Mouse (Mus musculus) kidney, adult 18-20 months (tissue): Measurements from ENCODE around the gene Unc13d.

ENCODE experiments used
- DNase-seq: peaks from one replicate; pipeline ENCODE4 v3.0.0; 2021

The Unc13d gene

DNA sequence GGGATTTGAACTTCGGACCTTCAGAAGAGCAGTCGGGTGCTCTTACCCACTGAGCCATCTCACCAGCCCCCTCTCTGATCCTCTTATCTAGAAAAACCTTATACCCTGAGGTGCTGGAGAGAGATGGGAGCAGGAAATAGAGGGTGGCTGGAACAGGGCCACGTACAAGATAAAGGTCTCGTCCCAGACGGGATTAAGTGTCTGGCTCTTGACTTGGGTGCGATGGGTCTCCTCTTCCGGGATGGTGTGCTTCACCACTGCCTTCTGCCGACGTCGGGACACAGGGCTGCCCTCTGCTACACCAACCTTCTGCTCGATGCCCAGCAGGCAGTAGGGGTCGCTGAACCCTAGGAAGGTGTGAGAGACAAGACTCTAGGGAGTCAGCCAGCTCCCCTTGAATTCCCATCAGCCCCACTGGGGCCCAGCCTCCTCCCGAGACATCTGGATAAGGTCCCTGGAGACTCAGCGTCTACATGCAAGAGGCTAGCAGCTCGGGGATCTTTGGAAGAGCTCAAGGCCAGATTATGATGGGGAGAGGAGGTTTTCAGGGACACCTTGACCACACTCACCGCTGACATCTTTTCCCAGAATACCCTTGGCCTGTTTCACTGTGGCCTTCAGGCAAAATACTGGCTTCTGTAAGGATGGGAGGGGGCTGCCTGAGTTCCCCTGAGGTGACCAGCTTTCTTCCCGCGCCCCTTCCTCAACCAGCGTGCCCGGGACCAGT, 2.1 kb downstream of the Unc13d start:
- no peak for DNase-seq

DNA sequence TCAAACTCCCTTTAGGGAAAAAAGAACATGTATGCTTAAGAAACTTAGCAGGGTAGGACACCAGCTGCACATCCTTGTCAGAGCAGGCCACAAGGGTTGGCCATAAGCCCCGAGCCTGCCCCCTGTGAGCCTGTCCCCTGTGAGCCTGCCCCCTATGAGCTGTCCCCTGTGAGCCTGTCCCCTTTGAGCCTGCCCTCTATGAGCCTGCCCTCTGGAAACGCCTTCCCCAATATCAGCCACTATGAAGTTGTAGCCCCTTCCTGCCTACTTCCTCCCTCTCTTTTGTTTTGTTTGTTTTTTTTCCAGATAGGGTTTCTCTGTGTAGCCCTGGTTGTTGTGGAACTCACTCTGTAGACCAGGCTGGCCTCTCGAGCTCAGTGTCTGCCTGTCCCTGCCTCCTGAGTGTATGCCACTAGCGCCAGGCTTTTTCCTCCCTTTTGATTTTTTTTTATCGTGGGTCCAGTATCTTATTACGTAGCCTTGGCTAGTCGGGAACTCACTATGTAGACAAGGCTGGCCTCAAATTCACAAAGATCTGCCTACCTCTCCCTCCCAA, 3.2 kb downstream of the Unc13d start:
- no peak for DNase-seq

DNA sequence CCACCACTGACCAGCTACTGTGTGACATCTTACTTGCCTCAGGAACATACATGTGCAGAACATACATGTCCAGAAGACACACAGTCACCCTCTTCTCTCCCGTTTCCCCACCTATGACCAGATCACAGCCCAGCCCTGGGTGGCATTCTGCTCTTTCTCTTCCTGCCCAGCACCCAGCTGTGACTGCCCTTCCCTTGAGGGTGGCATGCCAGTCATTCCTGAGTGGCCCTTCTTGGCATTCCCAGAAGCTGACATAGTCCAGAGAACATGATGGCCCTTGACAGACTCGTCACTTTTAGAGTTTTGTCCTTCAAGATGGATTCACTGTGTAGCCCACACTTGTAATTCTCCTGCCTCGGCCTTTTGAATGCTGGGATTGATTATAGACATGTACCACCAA, 5.2 kb downstream of the Unc13d start:
- DNase-seq = no peak

DNA sequence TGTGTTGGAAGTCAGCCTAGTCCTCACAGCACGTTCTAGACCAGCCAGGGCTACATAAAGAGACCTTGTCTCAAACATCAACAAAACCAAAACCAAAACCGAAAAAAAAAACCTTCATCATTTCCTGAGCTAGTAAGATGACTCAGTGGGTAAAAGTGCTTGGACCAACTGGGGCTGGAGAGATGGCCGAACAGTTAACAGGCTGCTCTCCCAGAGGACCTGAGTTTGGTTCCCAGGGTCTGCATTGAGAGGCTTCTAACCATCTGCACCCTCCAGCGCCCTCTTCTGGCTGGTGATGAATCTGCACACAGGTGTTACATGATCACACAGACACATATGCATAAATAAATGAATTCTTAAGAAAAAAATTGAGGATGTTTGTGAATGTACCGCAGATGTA, 6.3 kb downstream of the Unc13d start:
- no peak for DNase-seq

DNA sequence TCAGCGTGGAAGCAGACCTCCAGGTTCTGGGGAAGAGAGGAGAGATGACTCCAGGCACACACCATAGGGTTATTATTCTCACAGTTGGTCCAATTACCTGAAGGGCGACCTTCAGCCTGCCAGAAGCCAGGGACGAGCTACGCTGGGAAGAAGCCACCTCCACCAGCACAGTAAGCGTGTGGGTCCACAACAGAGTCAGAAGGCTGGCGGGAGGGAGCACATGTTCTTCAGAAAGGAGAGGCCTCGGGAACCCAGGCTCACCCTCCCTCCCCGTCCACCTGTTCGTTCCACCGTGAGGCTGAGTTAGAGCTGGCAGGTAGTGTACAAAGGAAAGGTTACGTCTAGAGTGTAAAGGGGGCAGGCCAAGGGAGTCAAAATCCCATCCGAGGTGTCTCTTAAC, 12.4 kb downstream of the Unc13d start:
- DNase-seq = no peak

DNA sequence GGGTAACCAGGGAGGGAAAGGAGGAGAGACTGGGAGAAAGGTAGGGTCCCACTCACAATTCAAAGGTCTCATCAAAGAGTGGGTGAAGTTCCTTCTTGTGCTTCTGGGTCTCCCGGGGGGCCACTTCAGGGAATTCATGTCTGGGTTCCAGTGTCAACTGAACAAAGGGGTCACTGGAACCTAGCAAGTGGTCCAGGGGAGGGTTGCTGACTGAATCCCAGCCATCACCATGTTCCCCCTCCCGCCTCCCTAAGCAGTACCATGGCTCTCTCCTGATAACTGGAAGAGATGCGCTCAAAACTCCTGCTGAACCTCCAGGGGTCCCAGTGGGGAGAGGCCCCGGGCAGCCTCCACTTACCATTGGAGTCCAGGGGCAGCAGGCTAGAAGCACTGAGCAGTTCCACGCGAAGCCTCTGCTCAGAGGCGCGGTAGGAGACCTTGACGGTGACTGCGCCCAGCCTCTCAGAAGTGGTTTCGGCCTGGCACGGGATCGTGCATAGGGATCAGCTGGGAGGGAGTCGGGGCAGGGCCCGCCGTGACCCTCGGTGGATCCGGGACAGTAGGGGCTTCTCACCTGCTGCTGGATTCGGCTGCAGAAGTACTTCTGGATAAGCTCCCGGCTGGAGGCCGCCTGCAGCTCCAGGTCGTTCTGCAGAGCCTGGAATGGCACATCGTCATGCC, 13.4 kb downstream of the Unc13d start:
- DNase-seq = no peak

DNA sequence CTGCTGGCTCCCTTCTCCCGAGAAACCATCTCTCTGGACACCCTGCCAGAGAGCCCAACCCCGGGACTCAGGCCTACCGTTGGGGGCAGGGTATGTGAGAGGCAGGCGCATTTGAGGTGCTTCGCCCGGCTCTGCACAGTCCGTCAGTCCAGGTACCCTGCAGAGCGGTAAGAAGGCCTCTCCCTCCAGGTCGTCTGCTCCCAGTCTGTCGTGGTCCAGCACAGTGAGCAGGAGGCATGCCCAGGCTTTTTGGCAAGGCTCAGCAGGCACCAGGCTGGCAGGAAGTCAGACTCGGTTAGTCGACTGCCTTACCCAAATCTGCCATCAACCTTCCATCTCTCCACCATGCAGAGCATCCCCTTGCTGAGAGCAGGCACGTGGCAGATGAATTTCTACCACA, 14.2 kb downstream of the Unc13d start:
- no peak for DNase-seq

DNA sequence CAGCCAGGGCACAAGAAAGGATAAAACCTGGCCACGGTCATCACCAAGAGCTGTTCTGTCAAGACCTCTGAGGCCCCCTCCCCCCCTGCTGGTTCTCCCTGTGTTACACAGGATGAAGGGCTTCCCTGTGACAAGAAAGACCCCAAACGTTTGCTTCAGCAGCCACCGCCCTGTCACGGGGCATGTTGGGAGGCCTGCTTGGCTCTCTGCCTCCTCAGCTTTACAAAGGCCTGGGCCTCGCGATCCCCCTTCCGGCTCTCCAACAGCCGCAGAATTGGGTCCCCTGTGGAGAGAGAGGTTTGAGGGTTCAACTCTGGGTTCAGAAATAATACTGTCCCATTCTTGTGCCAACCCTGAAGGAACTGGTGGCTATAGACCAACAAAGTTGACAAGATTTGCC, 15.2 kb downstream of the Unc13d start:
- no peak for DNase-seq

- no peak for DNase-seq
Measured at GRCm38 (mm10) chr11:116061641-116062415, 15.9 kb downstream of the Unc13d start.

- no peak for DNase-seq
Measured at GRCm38 (mm10) chr11:116060596-116060995, 17.2 kb downstream of the Unc13d start.

DNA sequence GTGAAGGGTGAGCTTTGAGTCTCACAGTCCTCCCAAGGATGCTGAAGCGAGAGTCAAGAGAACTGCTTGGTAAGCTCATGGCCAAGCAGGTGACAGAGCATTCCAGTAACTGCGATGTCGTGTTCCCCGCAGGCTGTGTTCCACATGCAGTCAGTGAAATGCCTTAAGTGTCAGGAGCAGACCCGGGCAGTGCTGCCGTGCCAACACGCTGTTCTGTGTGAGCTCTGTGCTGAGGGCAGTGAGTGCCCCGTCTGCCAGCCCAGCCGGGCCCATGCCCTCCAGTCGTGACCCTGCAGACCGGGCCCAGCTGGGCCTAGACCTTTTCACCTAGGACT, 18.1 kb downstream of the Unc13d start:
- DNase-seq = no peak

GRCm38 (mm10) chr11:116058868-116059690, 18.7 kb downstream of the Unc13d start:
- DNase-seq = no peak

- no peak for DNase-seq
Measured at GRCm38 (mm10) chr11:116058022-116058614, 19.6 kb downstream of the Unc13d start.

- no peak for DNase-seq
Measured at GRCm38 (mm10) chr11:116057237-116057881, 20.4 kb downstream of the Unc13d start.

- no peak for DNase-seq
Measured at GRCm38 (mm10) chr11:116055873-116056272, 21.9 kb downstream of the Unc13d start.

DNA sequence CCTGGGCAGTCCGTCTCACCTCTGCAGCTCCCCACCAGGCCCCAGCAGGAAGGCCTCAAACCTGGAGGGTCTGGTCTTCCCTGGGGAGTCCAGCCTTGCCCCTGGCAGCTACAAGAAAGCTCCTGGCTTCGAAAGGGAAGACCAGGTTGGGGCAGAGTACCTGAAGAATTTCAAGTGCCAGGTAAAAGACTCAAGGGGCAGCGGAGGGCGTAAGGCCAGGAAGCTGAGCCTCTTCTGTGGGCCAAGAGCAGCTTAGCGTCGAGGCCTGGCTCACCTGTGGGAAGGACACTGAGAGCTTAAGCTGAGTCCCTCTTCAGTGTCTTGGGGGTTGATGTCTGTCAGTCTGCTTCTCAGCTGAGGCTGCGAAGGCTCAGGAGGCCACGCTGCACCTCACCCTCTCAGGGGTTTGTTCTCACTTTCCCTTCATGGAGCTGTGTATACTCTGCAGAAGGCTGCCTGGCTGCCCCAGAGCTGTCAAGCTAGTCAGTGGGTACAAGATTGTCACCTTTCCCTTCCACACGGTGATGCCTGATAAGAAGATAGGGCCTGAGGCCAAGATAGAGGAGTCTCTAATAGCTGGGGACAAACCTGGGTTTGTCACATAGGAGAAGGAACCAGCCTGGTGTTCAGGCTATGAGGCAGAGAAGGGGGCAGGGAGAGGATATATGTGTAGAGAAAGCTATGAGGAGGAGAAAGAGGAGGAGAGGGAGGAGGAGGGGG, 24.1 kb downstream of the Unc13d start:
- no peak for DNase-seq

- DNase-seq = no peak
Measured at GRCm38 (mm10) chr11:116050196-116050595, 27.6 kb downstream of the Unc13d start.

DNA sequence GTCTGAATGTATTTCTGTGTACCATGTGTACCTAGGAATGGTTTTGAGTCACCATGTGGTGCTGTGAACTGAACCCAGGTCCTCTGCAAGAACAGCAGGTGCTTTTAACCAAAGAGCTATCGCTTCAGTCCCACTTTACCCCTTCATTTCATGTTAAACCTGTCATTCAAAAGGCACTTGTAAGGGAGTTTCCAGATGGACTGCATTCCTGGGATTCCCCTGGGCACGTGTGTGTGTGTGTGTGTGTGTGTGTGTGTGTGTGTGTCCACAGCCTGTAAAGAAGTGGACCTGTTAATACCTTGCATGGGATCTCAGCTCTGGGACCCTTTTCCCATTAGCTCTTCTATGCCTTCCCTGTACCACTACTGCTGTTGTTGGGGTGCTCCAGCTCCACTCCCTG, 28.2 kb downstream of the Unc13d start:
- no peak for DNase-seq

DNA sequence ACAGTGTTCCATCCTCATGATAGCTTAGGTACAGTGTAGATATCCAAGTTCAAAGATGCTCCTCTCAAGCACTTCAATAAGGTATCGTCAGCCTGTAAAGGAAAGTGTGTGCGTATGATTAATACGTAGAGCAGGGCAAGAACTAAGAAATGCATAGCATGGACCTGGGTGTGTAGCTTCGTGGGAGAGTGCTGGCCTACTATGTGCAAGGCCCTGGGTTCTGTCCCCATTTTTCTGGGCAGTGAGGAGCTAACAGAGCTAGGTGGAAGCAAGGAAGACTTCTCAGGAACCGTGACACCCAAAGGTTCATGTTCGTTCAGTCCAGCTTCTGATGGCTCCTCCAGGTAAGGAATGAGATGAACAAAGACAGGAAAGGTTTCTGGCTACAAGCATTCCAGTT, 32.6 kb downstream of the Unc13d start:
- DNase-seq = no peak

DNA sequence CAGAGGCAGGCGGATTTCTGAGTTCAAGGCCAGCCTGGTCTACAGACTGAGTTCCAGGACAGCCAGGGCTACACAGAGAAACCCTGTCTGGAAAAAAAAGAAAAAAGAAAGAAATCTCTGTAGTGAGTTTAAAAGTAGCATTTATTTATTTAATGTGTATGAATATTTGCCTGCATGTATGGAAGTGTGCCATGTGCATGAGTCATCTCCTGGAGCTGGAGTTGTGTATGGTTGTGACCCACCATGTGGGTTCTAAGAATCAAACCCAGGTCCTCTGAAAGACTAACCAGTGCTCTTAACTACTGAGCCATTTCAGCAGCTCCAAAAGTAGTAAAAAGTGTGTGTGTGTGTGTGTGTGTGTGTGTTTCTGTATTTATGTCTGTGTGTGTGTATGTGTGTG, 34.5 kb downstream of the Unc13d start:
- DNase-seq = no peak
